Mouse (Mus musculus): ENCODE measurements around the gene Rpa3.

DNA sequence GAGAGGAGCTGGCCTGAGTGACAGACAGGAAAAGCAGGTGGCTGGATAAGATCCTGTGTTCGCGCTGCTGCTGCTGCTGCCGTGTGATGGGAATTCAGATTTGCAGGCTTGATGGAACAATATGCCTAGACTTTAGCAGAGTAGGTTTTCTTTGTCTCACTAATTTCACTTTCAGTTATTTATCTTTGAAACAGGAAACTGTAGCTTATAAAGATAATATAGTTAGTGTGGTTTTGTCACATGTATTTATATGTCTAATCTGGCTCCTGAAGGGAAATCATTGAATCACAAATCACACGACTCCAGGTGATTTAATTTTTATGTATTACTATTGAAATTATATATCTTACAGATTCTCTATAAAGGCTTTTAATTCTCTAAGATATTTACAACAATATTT is 24.3 kb upstream of the Rpa3 start:
- TF ChIP-seq CTCF (IDR thresholded peaks at IDR 0.05; ENCODE audit: control insufficient read depth, insufficient read depth, low read length) (no peak), POLR2A (IDR thresholded peaks at IDR 0.05; ENCODE audit: borderline replicate concordance, control insufficient read depth, low read depth, low read length) (no peak)

Data from bone marrow, adult 2 months (tissue).